Mouse (Mus musculus) G1E (cell line): ENCODE results near the gene Gm17654. TPM values are rescaled to one million over a fixed set of nuclear protein-coding genes. Genes with fewer than 3 reads are reported as not detected.
"Not testable (repeated sequence)": the region's sequence is repeated elsewhere in the genome, so short reads cannot be mapped to it uniquely, and the experiment has no call there.

Source experiments
- ATAC-seq: 2 replicates; pipeline ENCODE4 v1.8.0; 2016; ENCODE audit warnings: mild to moderate bottlenecking; ENCODE audit not compliant: insufficient number of reproducible peaks, poor library complexity, low FRiP score, severe bottlenecking; ENCODE audit errors: extremely low read depth
- DNase-seq: peaks from one replicate; pipeline ENCODE4 v3.0.0; 2012; ENCODE audit warnings: low spot score
- H3K27me3 ChIP-seq: 2 replicates; pipeline ENCODE4 v1.6.1; 2012; ENCODE audit warnings: mild to moderate bottlenecking, low read length, inconsistent platforms; ENCODE audit not compliant: insufficient read depth
- H3K36me3 ChIP-seq: replicated peaks from 2 replicates; pipeline ENCODE3; 2012; ENCODE audit warnings: mild to moderate bottlenecking, inconsistent platforms
- H3K4me1 ChIP-seq: 2 replicates; pipeline ENCODE4 v1.6.1; 2012; ENCODE audit warnings: low read depth, low read length, inconsistent platforms, mixed read lengths; ENCODE audit not compliant: insufficient read depth
- H3K4me3 ChIP-seq: 2 replicates; pipeline ENCODE4 v1.5.1; 2012; ENCODE audit warnings: low read depth, mild to moderate bottlenecking, inconsistent platforms, low read length, moderate library complexity, mixed read lengths
- H3K9me3 ChIP-seq: replicated peaks from 2 replicates; pipeline ENCODE4 v1.6.1; 2012; ENCODE audit warnings: inconsistent platforms
- polyA plus RNA-seq: library from polyadenylated mRNA; stranded (reverse); fragments of >175 nt; gene quantifications from 2 replicates; pipeline ENCODE4 v1.2.3, GENCODE M21; 2012
- total RNA-seq, 2 experiments: library from RNA; stranded (forward) in 1 of 2; stranded (reverse) in 1 of 2; fragments of 200-1000 nt in 1 of 2; fragments of >200 nt in 1 of 2; fragmentation: Nextera tagmentation in 1 of 2; gene quantifications; 2 replicates each; pipeline ENCODE4 v1.2.3; 2014 to 2017

The Gm17654 gene
- total RNA-seq (2014; fragmentation: Nextera tagmentation) (not detected in 2 replicates), total RNA-seq (2017) (not detected in 2 replicates), polyA plus RNA-seq (not detected in 2 replicates)

GRCm38 (mm10) chr14:43579046-43579445, at the start of gene Gm17654:
Gm17654 (minus strand) TSS chr14:43579146.
- not testable (repeated sequence) for ATAC-seq, H3K36me3 ChIP-seq, H3K27me3 ChIP-seq, H3K4me1 ChIP-seq, H3K9me3 ChIP-seq, H3K4me3 ChIP-seq, DNase-seq

- DNase-seq, H3K27me3 ChIP-seq: not testable (repeated sequence)
Observed at GRCm38 (mm10) chr14:43607913-43608312, 29.0 kb upstream of the Gm17654 start, which contains the start of gene Gm10375. Gm10375 (minus strand) TSS chr14:43608013.

GRCm38 (mm10) chr14:43577969-43578368, 977 bp downstream of the Gm17654 start:
- H3K4me3 ChIP-seq, H3K9me3 ChIP-seq, DNase-seq, H3K27me3 ChIP-seq, H3K4me1 ChIP-seq, ATAC-seq, H3K36me3 ChIP-seq: not testable (repeated sequence)

More at GRCm38 (mm10) chr14:43607913-43608312, 29.0 kb upstream of the Gm17654 start, which contains the start of gene Gm10375:
- not testable (repeated sequence) for H3K36me3 ChIP-seq, H3K9me3 ChIP-seq, ATAC-seq, H3K4me3 ChIP-seq, H3K4me1 ChIP-seq

- H3K36me3 ChIP-seq, H3K9me3 ChIP-seq, DNase-seq, ATAC-seq, H3K27me3 ChIP-seq, H3K4me3 ChIP-seq, H3K4me1 ChIP-seq: not testable (repeated sequence)
Observed at GRCm38 (mm10) chr14:43552271-43552670, 26.7 kb downstream of the Gm17654 start.

- H3K27me3 ChIP-seq, H3K9me3 ChIP-seq, DNase-seq, H3K4me1 ChIP-seq, ATAC-seq, H3K4me3 ChIP-seq, H3K36me3 ChIP-seq: not testable (repeated sequence)
Observed at GRCm38 (mm10) chr14:43546281-43546680, 32.7 kb downstream of the Gm17654 start.

- not testable (repeated sequence) for ATAC-seq, H3K9me3 ChIP-seq, H3K4me1 ChIP-seq, H3K4me3 ChIP-seq, DNase-seq, H3K27me3 ChIP-seq, H3K36me3 ChIP-seq
Observed at GRCm38 (mm10) chr14:43543276-43543675, 35.7 kb downstream of the Gm17654 start, which contains the start of gene Gm5799. Gm5799 (plus strand) TSS chr14:43543576.

- not testable (repeated sequence) for H3K4me3 ChIP-seq, H3K36me3 ChIP-seq, H3K4me1 ChIP-seq, H3K9me3 ChIP-seq, ATAC-seq, H3K27me3 ChIP-seq, DNase-seq
Observed at GRCm38 (mm10) chr14:43538144-43538543, 40.8 kb downstream of the Gm17654 start.

- not testable (repeated sequence) for DNase-seq, H3K27me3 ChIP-seq, H3K4me1 ChIP-seq, H3K9me3 ChIP-seq, H3K36me3 ChIP-seq, ATAC-seq
- peak overlapping the region; percentile 39; the same call in 1 of the 2 replicates for H3K4me3 ChIP-seq
Observed at GRCm38 (mm10) chr14:43532387-43532786, 46.6 kb downstream of the Gm17654 start.

GRCm38 (mm10) chr14:43532011-43532383, 46.9 kb downstream of the Gm17654 start:
- not testable (repeated sequence) for ATAC-seq, H3K4me3 ChIP-seq, H3K4me1 ChIP-seq, DNase-seq, H3K9me3 ChIP-seq, H3K27me3 ChIP-seq, H3K36me3 ChIP-seq

GRCm38 (mm10) chr14:43531052-43532010, 47.6 kb downstream of the Gm17654 start:
- not testable (repeated sequence) for H3K27me3 ChIP-seq, H3K36me3 ChIP-seq, H3K4me1 ChIP-seq, DNase-seq, ATAC-seq, H3K9me3 ChIP-seq, H3K4me3 ChIP-seq
